Mouse (Mus musculus) bone marrow, adult 2 months (tissue): Measurements from ENCODE around the gene Slc18a2. TPM values are rescaled to one million over a fixed set of nuclear protein-coding genes. Genes with fewer than 3 reads are reported as not detected.

Experiments used
- H3K27ac ChIP-seq: fragments of 200-500 bp; 2 replicates; pipeline ENCODE4 v1.5.1; 2012; ENCODE audit warnings: low read depth, mild to moderate bottlenecking, control low read depth, inconsistent platforms, low read length; ENCODE audit not compliant: control insufficient read depth, poor library complexity, insufficient read depth
- H3K4me1 ChIP-seq: fragments of 200-500 bp; 2 replicates; pipeline ENCODE4 v1.6.1; 2011; ENCODE audit warnings: low read length; ENCODE audit not compliant: control insufficient read depth, insufficient read depth
- H3K4me3 ChIP-seq: fragments of 200-500 bp; replicated peaks from 2 replicates; pipeline ENCODE3; 2011; ENCODE audit warnings: mild to moderate bottlenecking, low read depth, low read length, control low read depth; ENCODE audit not compliant: control insufficient read depth
- CTCF ChIP-seq: fragments of 200-500 bp; IDR thresholded peaks from 2 replicates; pipeline ENCODE4 v1.5.1; 2011; ENCODE audit warnings: low read length, control low read depth; ENCODE audit not compliant: control insufficient read depth, insufficient read depth
- POLR2A ChIP-seq: fragments of 200-500 bp; IDR thresholded peaks from 2 replicates; pipeline ENCODE4 v1.6.1; 2011; ENCODE audit warnings: low read depth, mild to moderate bottlenecking, control low read depth, low read length, borderline replicate concordance; ENCODE audit not compliant: control insufficient read depth
- WGBS: fragments of 180-500 bp; shearing (Covaris S2); methylation state at CpG from one replicate; pipeline ENCODE4 v1.1.7; 2018; 5-methylcytosine and 5-hydroxymethylcytosine counted together
- polyA plus RNA-seq: library from polyadenylated mRNA; stranded (reverse); fragments of >200 nt; gene quantifications from 2 replicates; pipeline ENCODE4 v1.2.4, GENCODE M21; 2011; ENCODE audit warnings: low replicate concordance; ENCODE audit not compliant: missing spikeins, insufficient read depth, insufficient read length

Gene Slc18a2
- polyA plus RNA-seq, 1 experiment, result 4.7 TPM

GRCm38 (mm10) chr19:59263171-59263570 is 2.5 kb downstream of the Slc18a2 start:
- 77% methylated on average over 9 of the region's 9 CpGs for WGBS
- no peak overlapping the region for H3K4me3 ChIP-seq
- TF ChIP-seq CTCF (no peak), POLR2A (no peak)
- peaks cover 5% of the 10 kb centered on the region; the same call in 1 of the 2 replicates for H3K4me1 ChIP-seq
- H3K27ac ChIP-seq, result no peak overlapping the region

- TF ChIP-seq POLR2A (no peak), CTCF (no peak)
Observed at GRCm38 (mm10) chr19:59264838-59265532, 4.3 kb downstream of the Slc18a2 start.

GRCm38 (mm10) chr19:59265907-59266306 is 5.2 kb downstream of the Slc18a2 start:
- no peak overlapping the region for H3K4me3 ChIP-seq
- peaks cover 5% of the 10 kb centered on the region; the same call in 1 of the 2 replicates for H3K4me1 ChIP-seq
- TF ChIP-seq POLR2A (no peak), CTCF (no peak)
- no peak overlapping the region for H3K27ac ChIP-seq
- WGBS, result 67% methylated on average over 6 of the region's 6 CpGs

More at GRCm38 (mm10) chr19:59264838-59265532, 4.3 kb downstream of the Slc18a2 start:
- H3K27ac ChIP-seq, result no peak overlapping the region
- no peak overlapping the region for H3K4me3 ChIP-seq
- H3K4me1 ChIP-seq, result peaks cover 5% of the 10 kb centered on the region; the same call in 1 of the 2 replicates
- WGBS, result 74% methylated on average over 9 of the region's 9 CpGs

- Histone ChIP-seq H3K4me1 (peaks cover 2% of the 10 kb centered on the region; the same call in 1 of the 2 replicates), H3K4me3 (no peak overlapping the region), H3K27ac (no peak overlapping the region)
- WGBS, result 20% methylated on average over 5 of the region's 5 CpGs
- no peak for TF ChIP-seq CTCF
- no peak for TF ChIP-seq POLR2A
Observed at GRCm38 (mm10) chr19:59267417-59267963, 6.8 kb downstream of the Slc18a2 start.

GRCm38 (mm10) chr19:59273190-59273589 is 12.5 kb downstream of the Slc18a2 start:
- WGBS, result 82% methylated on average over 7 of the region's 7 CpGs
- H3K4me1 ChIP-seq, result no peaks in the 10 kb centered on the region
- H3K4me3 ChIP-seq, result no peak overlapping the region
- H3K27ac ChIP-seq, result no peak overlapping the region
- no peak for TF ChIP-seq CTCF
- TF ChIP-seq POLR2A, result no peak

GRCm38 (mm10) chr19:59276354-59276753 is 15.7 kb downstream of the Slc18a2 start:
- WGBS, result 87% methylated on average over 7 of the region's 7 CpGs
- Histone ChIP-seq H3K27ac (no peak overlapping the region), H3K4me1 (no peaks in the 10 kb centered on the region), H3K4me3 (no peak overlapping the region)
- TF ChIP-seq POLR2A, result no peak
- TF ChIP-seq CTCF, result no peak

GRCm38 (mm10) chr19:59280841-59281240 is 20.1 kb downstream of the Slc18a2 start:
- Histone ChIP-seq H3K4me3 (no peak overlapping the region), H3K4me1 (no peaks in the 10 kb centered on the region), H3K27ac (no peak overlapping the region)
- TF ChIP-seq CTCF, result no peak
- TF ChIP-seq POLR2A, result no peak

GRCm38 (mm10) chr19:59282001-59282400 is 21.3 kb downstream of the Slc18a2 start:
- no peaks in the 10 kb centered on the region for H3K4me1 ChIP-seq
- TF ChIP-seq CTCF, result no peak
- TF ChIP-seq POLR2A, result no peak
- 94% methylated on average over 3 of the region's 3 CpGs for WGBS
- H3K4me3 ChIP-seq, result no peak overlapping the region
- no peak overlapping the region for H3K27ac ChIP-seq

GRCm38 (mm10) chr19:59289042-59289441 is 28.3 kb downstream of the Slc18a2 start:
- Histone ChIP-seq H3K4me3 (no peak overlapping the region), H3K4me1 (no peaks in the 10 kb centered on the region), H3K27ac (no peak overlapping the region)
- no peak for TF ChIP-seq CTCF
- no peak for TF ChIP-seq POLR2A

GRCm38 (mm10) chr19:59289811-59290210 is 29.1 kb downstream of the Slc18a2 start:
- no peak for TF ChIP-seq CTCF
- no peak for TF ChIP-seq POLR2A
- Histone ChIP-seq H3K4me1 (no peaks in the 10 kb centered on the region), H3K27ac (no peak overlapping the region), H3K4me3 (no peak overlapping the region)
- 81% methylated on average over 6 of the region's 6 CpGs for WGBS
